Mouse (Mus musculus): Measurements from ENCODE around the gene Lrrc20. TPM values are rescaled to one million over a fixed set of nuclear protein-coding genes. Genes with fewer than 3 reads are reported as not detected.

The Lrrc20 gene
- polyA plus RNA-seq, 1 experiment, result 11.8 TPM

DNA sequence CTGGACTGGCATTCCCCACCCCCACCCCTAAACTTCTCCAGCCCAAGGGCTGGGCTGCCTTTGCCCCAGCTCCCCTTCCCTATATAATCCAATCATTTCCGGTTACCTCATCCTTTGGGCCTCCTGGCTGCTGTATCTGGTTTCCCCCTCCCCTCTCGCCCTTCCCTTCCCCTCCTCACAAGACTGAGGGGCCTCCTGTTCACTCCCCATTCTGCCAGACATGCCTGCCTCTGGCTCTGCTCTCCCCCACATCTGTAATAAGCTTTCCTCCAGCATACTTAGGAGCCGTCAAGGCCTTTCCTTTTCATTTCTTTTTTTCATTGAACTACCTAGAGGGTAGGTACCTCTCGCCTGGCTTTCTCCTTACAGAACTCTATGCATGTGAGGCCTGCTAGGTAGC is 19.9 kb downstream of the Lrrc20 start:
- no peaks in the 10 kb centered on the region for H3K36me3 ChIP-seq (ENCODE audit: control insufficient read depth, insufficient read depth)
- H3K79me3 ChIP-seq (ENCODE audit: low read depth), result no peaks in the 10 kb centered on the region
- H3K4me3 ChIP-seq (ENCODE audit: insufficient read depth, poor library complexity, severe bottlenecking), result no peak overlapping the region
- H3ac ChIP-seq (ENCODE audit: control insufficient read depth, insufficient read length, low read depth), result no peak overlapping the region
- no peaks in the 10 kb centered on the region for H3K79me2 ChIP-seq (ENCODE audit: control insufficient read depth, insufficient read depth)
- TF ChIP-seq USF1 (IDR thresholded peaks at IDR 0.05; ENCODE audit: low read depth), result no peak
- no peak for TF ChIP-seq CTCF (IDR thresholded peaks at IDR 0.05; ENCODE audit: control insufficient read depth, insufficient read depth, insufficient read length)
- no peak for TF ChIP-seq MYOD1 (IDR thresholded peaks at IDR 0.05; ENCODE audit: control insufficient read depth, insufficient read length, low read depth)
- no peak for TF ChIP-seq MYOG (IDR thresholded peaks at IDR 0.05; ENCODE audit: control insufficient read depth, extremely low read depth, insufficient read length)
- no peak for TF ChIP-seq FOSL1 (IDR thresholded peaks at IDR 0.05; ENCODE audit: insufficient read depth, low read length, poor library complexity, severe bottlenecking)
- no peak for TF ChIP-seq MAX (IDR thresholded peaks at IDR 0.05)
- no peak for TF ChIP-seq CEBPB (IDR thresholded peaks at IDR 0.05; ENCODE audit: low read depth)
- no peaks in the 10 kb centered on the region for H3K27me3 ChIP-seq (ENCODE audit: control insufficient read depth, insufficient read depth, insufficient read length)

- Histone ChIP-seq H3K36me3 (ENCODE audit: control insufficient read depth, insufficient read depth) (no peaks in the 10 kb centered on the region), H3K4me3 (ENCODE audit: insufficient read depth, poor library complexity, severe bottlenecking) (no peak overlapping the region), H3K79me2 (ENCODE audit: control insufficient read depth, insufficient read depth) (no peaks in the 10 kb centered on the region), H3K79me3 (ENCODE audit: low read depth) (no peaks in the 10 kb centered on the region), H3K27me3 (ENCODE audit: control insufficient read depth, insufficient read depth, insufficient read length) (no peaks in the 10 kb centered on the region), H3ac (ENCODE audit: control insufficient read depth, insufficient read length, low read depth) (no peak overlapping the region)
- TF ChIP-seq CTCF (IDR thresholded peaks at IDR 0.05; ENCODE audit: control insufficient read depth, insufficient read depth, insufficient read length), result no peak
- TF ChIP-seq USF1 (IDR thresholded peaks at IDR 0.05; ENCODE audit: low read depth), result no peak
- TF ChIP-seq MYOD1 (IDR thresholded peaks at IDR 0.05; ENCODE audit: control insufficient read depth, insufficient read length, low read depth), result no peak
- TF ChIP-seq FOSL1 (IDR thresholded peaks at IDR 0.05; ENCODE audit: insufficient read depth, low read length, poor library complexity, severe bottlenecking), result no peak
- TF ChIP-seq MAX (IDR thresholded peaks at IDR 0.05), result no peak
- TF ChIP-seq MYOG (IDR thresholded peaks at IDR 0.05; ENCODE audit: control insufficient read depth, extremely low read depth, insufficient read length), result no peak
- no peak for TF ChIP-seq CEBPB (IDR thresholded peaks at IDR 0.05; ENCODE audit: low read depth)
Measured at GRCm38 (mm10) chr10:61496231-61496630, 20.6 kb downstream of the Lrrc20 start.

DNA sequence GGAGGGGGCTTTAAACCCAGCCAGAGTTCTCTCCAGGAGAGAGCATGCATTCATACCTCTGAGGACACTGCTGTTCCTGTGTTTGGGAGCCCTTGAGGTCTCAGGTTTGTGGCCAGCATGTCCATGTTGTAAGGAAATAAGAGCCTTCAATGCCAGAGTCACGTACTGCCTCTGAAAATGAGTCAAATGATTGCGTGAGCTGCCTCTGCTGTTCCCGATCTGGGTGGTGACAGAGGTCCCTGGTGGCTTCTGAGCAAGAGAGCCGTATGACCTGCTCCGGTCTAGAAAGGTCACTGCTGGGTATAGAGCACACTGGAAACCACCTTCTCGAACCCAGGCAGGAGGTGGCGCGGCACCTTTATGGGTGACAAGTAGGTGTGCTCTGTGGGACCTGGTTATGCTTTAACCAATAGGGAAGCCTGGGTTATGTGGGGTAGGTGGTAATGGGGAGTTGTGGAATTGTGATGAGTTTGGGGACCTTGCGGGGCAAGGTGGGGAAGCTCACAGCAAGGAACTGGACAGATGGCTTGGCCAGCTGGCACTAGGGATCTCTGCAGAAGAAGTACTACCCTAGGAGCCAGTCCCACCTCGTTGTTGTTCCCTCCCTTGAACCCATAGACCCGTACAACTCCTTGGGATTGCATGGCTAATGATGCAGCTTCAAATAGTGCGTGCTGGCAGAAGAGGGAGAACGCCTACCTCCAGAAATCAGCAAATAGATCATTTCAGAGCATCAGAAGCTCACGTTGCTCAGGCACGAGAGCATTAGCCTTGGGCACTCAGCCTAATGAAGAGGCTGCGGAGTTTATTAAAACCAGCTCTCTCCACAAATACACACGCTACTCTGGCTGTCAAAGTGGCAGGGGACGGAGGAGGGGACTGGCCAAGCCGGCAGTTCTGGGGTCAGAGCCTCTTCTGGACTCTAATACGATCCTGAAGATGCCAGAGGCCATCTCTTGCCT is 24.2 kb downstream of the Lrrc20 start:
- Histone ChIP-seq H3K36me3 (ENCODE audit: control insufficient read depth, insufficient read depth) (no peaks in the 10 kb centered on the region), H3K27me3 (ENCODE audit: control insufficient read depth, insufficient read depth, insufficient read length) (no peaks in the 10 kb centered on the region), H3K79me2 (ENCODE audit: control insufficient read depth, insufficient read depth) (no peaks in the 10 kb centered on the region), H3K4me3 (ENCODE audit: insufficient read depth, poor library complexity, severe bottlenecking) (no peak overlapping the region), H3K79me3 (ENCODE audit: low read depth) (no peaks in the 10 kb centered on the region), H3ac (ENCODE audit: control insufficient read depth, insufficient read length, low read depth) (no peak overlapping the region)
- TF ChIP-seq CTCF (IDR thresholded peaks at IDR 0.05; ENCODE audit: control insufficient read depth, insufficient read depth, insufficient read length), result no peak
- TF ChIP-seq MYOG (IDR thresholded peaks at IDR 0.05; ENCODE audit: control insufficient read depth, extremely low read depth, insufficient read length), result no peak
- TF ChIP-seq FOSL1 (IDR thresholded peaks at IDR 0.05; ENCODE audit: insufficient read depth, low read length, poor library complexity, severe bottlenecking), result no peak
- TF ChIP-seq CEBPB (IDR thresholded peaks at IDR 0.05; ENCODE audit: low read depth), result no peak
- TF ChIP-seq MAX (IDR thresholded peaks at IDR 0.05), result no peak
- TF ChIP-seq MYOD1 (IDR thresholded peaks at IDR 0.05; ENCODE audit: control insufficient read depth, insufficient read length, low read depth), result no peak
- no peak for TF ChIP-seq USF1 (IDR thresholded peaks at IDR 0.05; ENCODE audit: low read depth)

DNA sequence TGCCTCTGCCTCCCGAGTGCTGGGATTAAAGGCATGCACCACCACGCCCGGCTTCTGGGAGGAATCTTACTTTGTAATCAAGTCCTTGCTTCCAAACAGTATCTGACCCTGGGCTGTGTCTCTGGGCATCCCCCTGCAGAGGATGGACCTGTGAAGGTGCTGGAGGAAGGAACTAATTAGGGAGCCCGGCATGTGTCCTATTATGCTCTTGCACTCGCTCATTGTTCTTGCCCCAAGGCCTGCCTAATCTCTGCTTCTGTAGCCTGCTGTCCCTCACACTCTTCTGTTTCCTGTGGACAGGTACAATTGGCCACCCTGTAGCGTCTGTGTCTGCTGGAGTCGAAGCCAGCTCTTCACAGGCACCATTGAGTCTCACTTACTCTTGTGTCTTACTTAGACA is 25.2 kb downstream of the Lrrc20 start:
- H3K27me3 ChIP-seq (ENCODE audit: control insufficient read depth, insufficient read depth, insufficient read length), result no peaks in the 10 kb centered on the region
- no peak for TF ChIP-seq USF1 (IDR thresholded peaks at IDR 0.05; ENCODE audit: low read depth)
- no peak for TF ChIP-seq MYOD1 (IDR thresholded peaks at IDR 0.05; ENCODE audit: control insufficient read depth, insufficient read length, low read depth)
- TF ChIP-seq FOSL1 (IDR thresholded peaks at IDR 0.05; ENCODE audit: insufficient read depth, low read length, poor library complexity, severe bottlenecking), result no peak
- TF ChIP-seq MAX (IDR thresholded peaks at IDR 0.05), result no peak
- TF ChIP-seq CEBPB (IDR thresholded peaks at IDR 0.05; ENCODE audit: low read depth), result no peak
- no peak for TF ChIP-seq CTCF (IDR thresholded peaks at IDR 0.05; ENCODE audit: control insufficient read depth, insufficient read depth, insufficient read length)
- no peak for TF ChIP-seq MYOG (IDR thresholded peaks at IDR 0.05; ENCODE audit: control insufficient read depth, extremely low read depth, insufficient read length)

GRCm38 (mm10) chr10:61504073-61504472 is 28.5 kb downstream of the Lrrc20 start:
- Histone ChIP-seq H3K27me3 (ENCODE audit: control insufficient read depth, insufficient read depth, insufficient read length) (no peaks in the 10 kb centered on the region), H3K4me3 (ENCODE audit: insufficient read depth, poor library complexity, severe bottlenecking) (no peak overlapping the region), H3K36me3 (ENCODE audit: control insufficient read depth, insufficient read depth) (no peaks in the 10 kb centered on the region), H3ac (ENCODE audit: control insufficient read depth, insufficient read length, low read depth) (no peak overlapping the region), H3K79me3 (ENCODE audit: low read depth) (no peaks in the 10 kb centered on the region), H3K79me2 (ENCODE audit: control insufficient read depth, insufficient read depth) (peaks cover 5% of the 10 kb centered on the region)
- no peak for TF ChIP-seq FOSL1 (IDR thresholded peaks at IDR 0.05; ENCODE audit: insufficient read depth, low read length, poor library complexity, severe bottlenecking)
- no peak for TF ChIP-seq CEBPB (IDR thresholded peaks at IDR 0.05; ENCODE audit: low read depth)
- TF ChIP-seq MYOG (IDR thresholded peaks at IDR 0.05; ENCODE audit: control insufficient read depth, extremely low read depth, insufficient read length), result no peak
- no peak for TF ChIP-seq CTCF (IDR thresholded peaks at IDR 0.05; ENCODE audit: control insufficient read depth, insufficient read depth, insufficient read length)
- no peak for TF ChIP-seq MYOD1 (IDR thresholded peaks at IDR 0.05; ENCODE audit: control insufficient read depth, insufficient read length, low read depth)
- no peak for TF ChIP-seq MAX (IDR thresholded peaks at IDR 0.05)

More for the DNA sequence above, 25.2 kb downstream of the Lrrc20 start:
- Histone ChIP-seq H3K36me3 (ENCODE audit: control insufficient read depth, insufficient read depth) (no peaks in the 10 kb centered on the region), H3K4me3 (ENCODE audit: insufficient read depth, poor library complexity, severe bottlenecking) (no peak overlapping the region), H3ac (ENCODE audit: control insufficient read depth, insufficient read length, low read depth) (no peak overlapping the region), H3K79me2 (ENCODE audit: control insufficient read depth, insufficient read depth) (no peaks in the 10 kb centered on the region), H3K79me3 (ENCODE audit: low read depth) (no peaks in the 10 kb centered on the region)
